Mouse (Mus musculus) heart, adult 2 months (tissue): ENCODE measurements at regions not wholly inside any gene's neighbourhood (a gene's known extent, or its start where the extent isn't known, plus 50 kb on each side); places are given as distances from the start of the nearest gene placed in this dataset.

Experiments used
- DNase-seq, 2 experiments: peaks; one replicate each; pipeline ENCODE4 v3.0.0; 2021
- H3K27ac ChIP-seq: fragments of 200-600 bp; 2 replicates; pipeline ENCODE4 v1.8.1; 2022
- H3K27me3 ChIP-seq: fragments of 200-500 bp; 2 replicates; pipeline ENCODE4 v1.6.1; 2012; ENCODE audit warnings: mild to moderate bottlenecking, low read length, inconsistent platforms, mixed read lengths; ENCODE audit not compliant: control insufficient read depth, insufficient read depth
- H3K36me3 ChIP-seq: fragments of 200-500 bp; 2 replicates; pipeline ENCODE4 v1.6.1; 2012; ENCODE audit warnings: low read length, inconsistent platforms; ENCODE audit not compliant: control insufficient read depth, insufficient read depth
- H3K4me1 ChIP-seq: fragments of 200-500 bp; 2 replicates; pipeline ENCODE4 v1.6.1; 2011; ENCODE audit warnings: low read length; ENCODE audit not compliant: control insufficient read depth, insufficient read depth
- H3K4me3 ChIP-seq: fragments of 200-600 bp; 2 replicates; pipeline ENCODE4 v1.8.1; 2022
- H3K79me2 ChIP-seq: fragments of 200-500 bp; replicated peaks from 2 replicates; pipeline ENCODE4 v1.6.1; 2012; ENCODE audit warnings: mild to moderate bottlenecking, inconsistent platforms, low read length, moderate library complexity, mixed read lengths; ENCODE audit not compliant: control insufficient read depth, insufficient read depth
- H3K9ac ChIP-seq: fragments of 200-500 bp; 2 replicates; pipeline ENCODE4 v1.6.1; 2012; ENCODE audit warnings: low read depth, mild to moderate bottlenecking, control low read depth, inconsistent platforms, low read length, mixed read lengths
- CTCF ChIP-seq: fragments of 200-600 bp; IDR thresholded peaks from 2 replicates; pipeline ENCODE4 v1.8.1; 2022; ENCODE audit warnings: antibody characterized with exemption, mild to moderate bottlenecking, moderate library complexity
- EP300 ChIP-seq: fragments of 200-500 bp; IDR thresholded peaks from 2 replicates; pipeline ENCODE4 v1.6.1; 2011; ENCODE audit warnings: low read depth, low read length, control low read depth; ENCODE audit not compliant: insufficient read depth
- POLR2A ChIP-seq: fragments of 200-500 bp; IDR thresholded peaks from 2 replicates; pipeline ENCODE4 v1.6.1; 2011; ENCODE audit warnings: mild to moderate bottlenecking, low read depth, low read length, control low read depth; ENCODE audit not compliant: insufficient read depth
- WGBS: fragments of 180-500 bp; shearing (Covaris S2); methylation state at CpG from one replicate; pipeline ENCODE4 v1.1.7; 2018; 5-methylcytosine and 5-hydroxymethylcytosine counted together
- intact Hi-C: fragments of 180-260 bp; cut with DNase I; formaldehyde crosslinking; loops from one replicate; pipeline ENCODE4 v1.15.1; 2025

DNA sequence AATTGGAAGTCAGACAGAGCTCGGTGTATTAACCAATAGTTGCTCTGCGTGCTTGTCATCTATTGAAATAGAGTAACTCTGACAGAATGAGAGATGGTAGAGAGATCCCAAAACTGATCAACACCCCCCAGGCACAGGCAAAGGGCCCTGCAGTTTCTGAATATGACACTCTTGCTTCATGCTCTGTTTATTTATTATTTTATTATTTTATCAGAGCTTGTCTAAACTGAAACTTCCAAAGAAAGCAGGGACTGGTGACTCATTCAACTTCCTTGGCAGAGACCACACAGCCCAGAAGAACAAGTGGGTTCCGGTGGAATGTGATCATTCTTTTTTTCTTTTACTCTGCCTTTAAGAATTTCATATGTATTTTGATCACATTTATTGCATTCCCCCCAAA lies 697.1 kb downstream of the Kcnj2 start:
- WGBS = 60% methylated on average over 3 of the region's 3 CpGs
- Histone ChIP-seq H3K27me3 (no peaks in the 10 kb centered on the region), H3K4me3 (no peak overlapping the region), H3K36me3 (no peaks in the 10 kb centered on the region), H3K27ac (no peak overlapping the region), H3K9ac (no peak overlapping the region), H3K4me1 (no peaks in the 10 kb centered on the region), H3K79me2 (no peaks in the 10 kb centered on the region)
- peak in 1 of 2 experiments; percentile 3 for DNase-seq
- TF ChIP-seq POLR2A (no peak), EP300 (no peak), CTCF (no peak)
- intact Hi-C loops = no loop called here

DNA sequence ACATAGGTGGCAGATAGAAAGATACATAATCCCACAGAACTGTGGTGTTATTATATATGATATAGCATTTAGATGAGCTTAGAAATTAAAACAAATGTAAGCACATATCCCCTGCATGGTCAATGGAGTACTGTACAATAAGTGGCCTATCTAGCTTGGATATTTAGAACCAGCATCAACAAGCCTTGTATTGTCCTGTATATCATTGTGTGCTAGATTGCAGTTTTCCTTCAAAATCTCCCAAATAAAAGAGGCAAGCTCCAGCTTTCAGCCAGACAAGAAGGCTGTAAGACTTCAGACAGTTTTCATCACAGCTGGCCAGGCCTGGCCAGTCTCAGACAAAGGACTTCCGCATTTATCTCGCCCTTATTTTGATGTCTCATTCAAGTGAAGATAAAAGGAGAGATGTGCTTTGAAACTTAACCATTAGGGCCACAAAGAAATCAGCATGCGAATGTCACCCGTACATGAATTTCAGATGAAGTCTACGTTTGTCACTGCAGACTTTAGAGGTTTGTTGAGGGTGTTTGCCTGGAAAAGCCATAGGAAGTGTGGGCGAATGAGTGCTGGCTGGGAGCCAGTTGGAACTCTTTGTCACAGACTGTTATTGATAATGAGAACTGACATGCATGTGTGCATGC lies 700.5 kb downstream of the Kcnj2 start:
- no peaks in the 10 kb centered on the region for H3K4me1 ChIP-seq
- H3K9ac ChIP-seq = no peak overlapping the region
- no peaks in the 10 kb centered on the region for H3K79me2 ChIP-seq
- intact Hi-C loops = no loop called here
- DNase-seq = peak; percentile 19 to 20
- no peaks in the 10 kb centered on the region for H3K27me3 ChIP-seq
- no peak overlapping the region for H3K27ac ChIP-seq
- WGBS = 23% methylated on average over 6 of the region's 6 CpGs
- no peaks in the 10 kb centered on the region for H3K36me3 ChIP-seq
- H3K4me3 ChIP-seq = no peak overlapping the region
- TF ChIP-seq CTCF = no peak
- TF ChIP-seq POLR2A = no peak
- TF ChIP-seq EP300 = no peak

DNA sequence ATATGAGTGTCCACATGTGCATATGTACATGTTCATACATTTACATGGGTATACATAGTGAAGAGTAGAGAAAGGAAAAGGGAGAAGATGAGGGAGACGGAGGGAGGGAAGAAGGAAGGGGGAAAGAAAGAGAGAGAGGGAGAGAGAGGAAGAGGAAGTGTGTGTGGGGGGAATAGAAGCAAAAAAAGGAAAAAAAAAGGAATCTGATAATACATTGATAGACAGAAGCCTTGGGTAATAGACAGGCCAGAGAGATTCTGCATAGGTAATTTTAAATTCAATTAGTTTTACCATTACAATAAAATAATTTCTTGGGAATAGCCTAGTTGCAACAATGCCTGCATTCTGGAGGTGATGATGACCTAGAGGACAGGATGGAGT lies 701.0 kb downstream of the Kcnj2 start:
- no peak overlapping the region for H3K9ac ChIP-seq
- H3K4me1 ChIP-seq = no peaks in the 10 kb centered on the region
- no peak for DNase-seq
- no peaks in the 10 kb centered on the region for H3K27me3 ChIP-seq
- no peaks in the 10 kb centered on the region for H3K79me2 ChIP-seq
- no peaks in the 10 kb centered on the region for H3K36me3 ChIP-seq
- H3K4me3 ChIP-seq = no peak overlapping the region
- WGBS = 50% methylated on average over 1 of the region's 1 CpGs
- TF ChIP-seq POLR2A = no peak
- TF ChIP-seq CTCF = no peak
- no peak for TF ChIP-seq EP300
- no peak overlapping the region for H3K27ac ChIP-seq
- intact Hi-C loops = no loop called here

DNA sequence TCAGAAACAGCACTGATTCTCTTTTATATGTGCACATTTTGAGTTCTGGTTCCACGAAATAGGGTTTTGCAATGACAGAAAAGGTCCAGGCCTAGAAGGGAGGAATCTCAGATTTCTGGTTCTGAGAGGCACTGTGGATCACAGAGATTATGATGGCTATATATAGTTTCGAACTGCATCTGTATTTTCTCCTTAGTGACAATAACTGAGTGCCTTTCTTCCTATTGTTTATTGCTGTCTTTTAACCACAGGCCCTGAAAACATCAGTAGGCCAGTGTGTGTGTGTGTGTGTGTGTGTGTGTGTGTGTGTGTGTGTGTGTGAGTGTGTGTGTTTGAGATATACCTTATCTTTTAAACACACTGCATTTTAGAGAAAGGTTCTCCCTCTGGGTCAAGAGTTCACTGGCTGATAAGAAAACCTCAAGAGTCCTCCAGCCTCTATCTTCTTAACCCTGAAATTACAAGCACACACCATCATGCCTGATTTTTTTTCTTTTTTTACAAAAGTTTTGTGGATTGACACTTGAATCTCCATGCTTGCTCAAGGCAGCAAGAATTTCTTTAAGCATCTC lies 708.2 kb downstream of the Kcnj2 start:
- TF ChIP-seq POLR2A = no peak
- no peaks in the 10 kb centered on the region for H3K27me3 ChIP-seq
- no peak for DNase-seq
- H3K36me3 ChIP-seq = no peaks in the 10 kb centered on the region
- H3K79me2 ChIP-seq = no peaks in the 10 kb centered on the region
- WGBS = 40% methylated on average over 2 of the region's 2 CpGs
- no peaks in the 10 kb centered on the region for H3K4me1 ChIP-seq
- intact Hi-C loops = no loop called here
- H3K27ac ChIP-seq = no peak overlapping the region
- H3K9ac ChIP-seq = no peak overlapping the region
- H3K4me3 ChIP-seq = no peak overlapping the region

DNA sequence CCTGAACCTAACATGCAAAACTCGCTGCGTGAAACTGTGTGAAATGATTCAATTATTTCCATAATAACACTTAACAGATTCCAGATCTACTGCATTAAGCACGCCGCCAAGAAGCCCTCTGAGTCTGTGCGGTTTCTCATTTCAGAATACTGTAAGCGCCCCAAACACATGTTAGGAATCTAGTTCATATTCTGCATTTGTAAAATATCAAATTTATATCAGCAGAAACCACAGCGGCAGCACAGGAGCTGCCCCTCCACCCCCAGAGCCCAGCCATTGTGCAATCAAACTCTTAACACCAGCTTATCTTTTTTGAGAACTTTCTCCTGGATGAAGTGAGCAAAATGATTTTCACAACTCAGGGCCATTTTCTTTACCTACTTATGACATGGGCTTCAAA lies 715.4 kb downstream of the Kcnj2 start:
- Histone ChIP-seq H3K36me3 (no peaks in the 10 kb centered on the region), H3K27ac (no peak overlapping the region; the same call in 1 of the 2 replicates), H3K79me2 (no peaks in the 10 kb centered on the region), H3K4me3 (no peak overlapping the region), H3K9ac (no peak overlapping the region), H3K4me1 (no peaks in the 10 kb centered on the region), H3K27me3 (no peaks in the 10 kb centered on the region)
- TF ChIP-seq EP300 (no peak), CTCF (no peak), POLR2A (no peak)
- DNase-seq = peak; percentile 20 to 23
- intact Hi-C loops = no loop called here
- 57% methylated on average over 7 of the region's 7 CpGs for WGBS

DNA sequence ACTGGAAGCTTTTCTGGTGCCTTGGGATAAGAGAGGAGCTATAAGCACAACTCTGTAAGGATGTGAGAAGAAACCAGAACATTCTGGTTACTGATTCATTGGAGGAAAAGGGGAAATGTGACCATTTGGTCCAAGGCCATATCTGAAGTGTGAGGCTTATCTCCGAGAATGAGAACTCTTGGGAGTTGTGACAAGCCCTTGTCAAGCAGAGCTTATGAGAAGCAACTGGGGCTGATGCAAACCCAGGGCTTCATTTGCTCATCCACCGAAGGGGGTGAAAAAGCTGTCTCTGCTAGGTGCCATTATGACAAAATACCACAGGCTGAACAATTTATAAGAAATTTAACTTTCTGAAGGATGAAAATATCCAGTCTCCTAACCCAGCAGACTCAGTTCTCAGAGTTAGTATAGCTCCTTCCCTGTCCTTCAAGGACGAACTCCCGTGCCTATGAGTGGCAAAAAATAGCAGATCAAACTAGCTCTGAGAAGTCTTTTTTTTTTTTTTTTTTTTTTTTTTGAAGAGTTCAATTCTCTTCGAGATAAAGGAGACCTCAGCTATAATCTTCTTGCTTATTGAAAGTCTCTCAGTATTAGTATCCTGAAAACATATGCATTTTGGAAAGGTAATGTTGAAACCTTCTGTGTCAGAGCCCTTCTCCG lies 725.4 kb downstream of the Kcnj2 start:
- Histone ChIP-seq H3K9ac (no peak overlapping the region), H3K36me3 (no peaks in the 10 kb centered on the region), H3K27me3 (no peaks in the 10 kb centered on the region), H3K27ac (no peak overlapping the region), H3K4me3 (no peak overlapping the region), H3K79me2 (no peaks in the 10 kb centered on the region), H3K4me1 (no peaks in the 10 kb centered on the region)
- intact Hi-C loops = no loop called here
- 59% methylated on average over 6 of the region's 6 CpGs for WGBS
- no peak for TF ChIP-seq EP300
- no peak for TF ChIP-seq CTCF
- no peak for TF ChIP-seq POLR2A
- no peak for DNase-seq
